Mouse (Mus musculus) bone marrow macrophage, adult 2 months (primary cell): ENCODE measurements around the gene Mark4.

ENCODE experiments used
- CTCF ChIP-seq: IDR thresholded peaks from 2 replicates; pipeline ENCODE4 v1.5.1; 2012; ENCODE audit warnings: low read depth, mild to moderate bottlenecking, low read length, moderate library complexity
- POLR2A ChIP-seq: IDR thresholded peaks from 2 replicates; pipeline ENCODE4 v1.6.1; 2012; ENCODE audit warnings: mild to moderate bottlenecking, low read depth, low read length, borderline replicate concordance

- TF ChIP-seq CTCF (no peak), POLR2A (no peak)
Measured at GRCm38 (mm10) chr7:19486549-19486948, 27.9 kb upstream of the Mark4 start.
